Mouse (Mus musculus): Measurements from ENCODE around the gene Ube4b.

- TF ChIP-seq CTCF (IDR thresholded peaks at IDR 0.05; ENCODE audit: control insufficient read depth, insufficient read depth, insufficient replicate concordance, low read depth, low read length) (no peak), POLR2A (IDR thresholded peaks at IDR 0.05; ENCODE audit: control insufficient read depth, low read depth, low read length) (no peak)
These were observed 104.3 kb downstream of the Ube4b start for GRCm38 (mm10) chr4:149322286-149322685.
